Mouse (Mus musculus) liver, embryonic 14.5 days (tissue): ENCODE measurements around the gene Lpcat2b.

ENCODE experiments used
- CTCF ChIP-seq: IDR thresholded peaks from 2 replicates; pipeline ENCODE4 v1.5.1; 2016; ENCODE audit warnings: antibody characterized with exemption, low read depth, control low read depth
- EP300 ChIP-seq: IDR thresholded peaks from 2 replicates; pipeline ENCODE4 v1.6.1; 2016; ENCODE audit warnings: antibody characterized with exemption, low read depth

- TF ChIP-seq CTCF (no peak), EP300 (no peak)
Measured at GRCm38 (mm10) chr5:107389373-107389772, 42.0 kb upstream of the Lpcat2b start.
